Comparison of ENCODE assay signal across 16 mouse cellular contexts in the genomic region with DNA sequence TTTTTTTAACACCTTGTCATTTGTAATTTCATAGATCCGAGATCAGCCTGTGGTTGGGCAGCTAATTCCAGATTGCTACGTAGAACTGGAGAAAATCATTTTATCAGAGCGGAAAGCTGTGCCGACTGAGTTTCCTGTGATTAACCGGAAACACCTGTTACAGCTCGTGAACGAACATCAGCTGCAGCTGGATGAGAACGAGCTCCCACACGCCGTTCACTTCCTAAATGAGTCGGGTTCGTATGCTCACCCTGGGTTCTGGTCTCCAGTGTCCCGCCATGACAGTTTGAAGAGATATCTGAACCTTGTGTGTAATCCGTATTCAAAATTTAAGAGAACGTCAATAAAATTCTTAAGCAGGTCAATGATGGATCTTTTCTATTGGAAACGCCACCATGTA.
"Had no signal": no experiment of that assay in that cellular context is flagged by ENCODE, and none has a peak within 500 bp of the region (broad histone marks: within the 10 kb centered on the region; RNA-seq: fewer than 3 reads in every experiment).

No protein-coding gene starts in this region.

- H3K4me3 ChIP-seq: kidney, embryonic 15.5 days; left cerebral cortex, adult 2 months; limb, embryonic 12.5 days; midbrain, embryonic 10.5 days; midbrain, embryonic 15.5 days; neural tube, embryonic 13.5 days; stomach, embryonic 15.5 days had no signal

- H3K27me3 ChIP-seq: kidney, embryonic 15.5 days; limb, embryonic 12.5 days; midbrain, embryonic 15.5 days; neural tube, embryonic 13.5 days; stomach, embryonic 15.5 days had no signal

- ATAC-seq: midbrain, embryonic 15.5 days had no signal

- H3K4me1 ChIP-seq: kidney, embryonic 15.5 days; limb, embryonic 12.5 days; midbrain, embryonic 10.5 days had no signal

- H3K27ac ChIP-seq: kidney, embryonic 15.5 days; left cerebral cortex, adult 2 months; limb, embryonic 12.5 days; liver, embryonic 14.5 days; midbrain, embryonic 10.5 days; midbrain, embryonic 15.5 days; neural tube, embryonic 13.5 days; stomach, embryonic 15.5 days had no signal

- H3K9ac ChIP-seq: kidney, embryonic 15.5 days; limb, embryonic 12.5 days; liver, embryonic 14.5 days; midbrain, embryonic 15.5 days; neural tube, embryonic 13.5 days; stomach, embryonic 15.5 days had no signal

- H3K9me3 ChIP-seq: kidney, embryonic 15.5 days; limb, embryonic 12.5 days; midbrain, embryonic 10.5 days; midbrain, embryonic 15.5 days; neural tube, embryonic 13.5 days; stomach, embryonic 15.5 days had no signal

- H3K4me2 ChIP-seq: kidney, embryonic 15.5 days; limb, embryonic 12.5 days; midbrain, embryonic 15.5 days; neural tube, embryonic 13.5 days; stomach, embryonic 15.5 days had no signal

- DNase-seq: kidney, adult 2 months; kidney, postnatal 14 days; lung, adult 18-20 months; lung, postnatal 36 days; retina, postnatal 1 day; right cerebral cortex, postnatal 4 days; spleen, adult 18-20 months; thymus, postnatal 4 days had no signal

- H3K36me3 ChIP-seq: kidney, embryonic 15.5 days; limb, embryonic 12.5 days; midbrain, embryonic 10.5 days; midbrain, embryonic 15.5 days; neural tube, embryonic 13.5 days; stomach, embryonic 15.5 days had no signal
